Mouse (Mus musculus): Measurements from ENCODE around the gene Fbxo5.

The Fbxo5 gene

GRCm38 (mm10) chr10:5805243-5805730 is at the start of gene Fbxo5:
Fbxo5 (minus strand) TSS chr10:5805600.
- ChIA-PET POLR2A (interaction anchor here (0.6 to 16.1 kb wide), 48 partner anchors 8 to 1952 kb away, joined by 3 to 737 read pairs (median 4); partner anchors contain the start of genes Mtrf1l (in 4 of the 4), Katna1 (in 2 of the 4), Armt1 (in 1 of the 4) and Rgs17 (in 1 of the 4)), CTCF (interaction anchor here in 3 of 4 experiments (0.5 to 7.6 kb wide), 13 partner anchors 9 to 1812 kb away, joined by 3 to 105 read pairs (median 3); partner anchors contain the start of gene Mtrf1l (in 3 of the 3))

GRCm38 (mm10) chr10:5853290-5853868 is 48.0 kb upstream of the Fbxo5 start:
- CTCF ChIA-PET = interaction anchor here in 1 of 4 experiments (0.7 kb wide), 1 partner anchor 51 kb away, joined by 3 read pairs; no protein-coding TSS in a partner anchor

GRCm38 (mm10) chr10:5846939-5847338 is 41.5 kb upstream of the Fbxo5 start:
- POLR2A ChIA-PET = no interaction called here
- CTCF ChIA-PET = interaction anchor here in 2 of 4 experiments (0.6 to 1.0 kb wide), 4 partner anchors 23 to 1035 kb away, joined by 3 to 4 read pairs (median 4); no protein-coding TSS in a partner anchor

More at GRCm38 (mm10) chr10:5853290-5853868, 48.0 kb upstream of the Fbxo5 start:
- POLR2A ChIA-PET = interaction anchor here in 3 of 4 experiments (0.7 to 1.2 kb wide), 3 partner anchors 29 to 516 kb away, joined by 3 to 5 read pairs (median 3); partner anchors contain the start of gene Mtrf1l (in 1 of the 3)

GRCm38 (mm10) chr10:5841369-5841768 is 36.0 kb upstream of the Fbxo5 start:
- CTCF ChIA-PET = no interaction called here
- POLR2A ChIA-PET = no interaction called here

- CTCF ChIA-PET = no interaction called here
- POLR2A ChIA-PET = interaction anchor here in 2 of 4 experiments (10.4 to 15.5 kb wide), 2 partner anchors 20 to 26 kb away, joined by 599 to 737 read pairs; partner anchors contain the start of gene Fbxo5 (in 2 of the 2)
Measured at GRCm38 (mm10) chr10:5826336-5827025, 21.1 kb upstream of the Fbxo5 start.

- ChIA-PET CTCF (interaction anchor here in 3 of 4 experiments (0.8 to 5.1 kb wide), 12 partner anchors 9 to 248 kb away, joined by 3 to 105 read pairs (median 4); partner anchors contain the start of gene Fbxo5 (in 2 of the 3)), POLR2A (interaction anchor here (0.6 to 15.5 kb wide), 19 partner anchors 9 to 1438 kb away, joined by 3 to 737 read pairs (median 11); partner anchors contain the start of genes Fbxo5 (in 4 of the 4), Armt1 (in 1 of the 4) and Rmnd1 (in 1 of the 4))
Measured at GRCm38 (mm10) chr10:5824779-5825178, 19.4 kb upstream of the Fbxo5 start.

GRCm38 (mm10) chr10:5823740-5824491 is 18.5 kb upstream of the Fbxo5 start, which contains the start of gene Mtrf1l:
Mtrf1l (minus strand) TSS chr10:5823910.
- POLR2A ChIA-PET = interaction anchor here (0.5 to 15.5 kb wide), 41 partner anchors 9 to 1580 kb away, joined by 3 to 737 read pairs (median 4); partner anchors contain the start of genes Fbxo5 (in 4 of the 4), Armt1 (in 1 of the 4) and Rmnd1 (in 1 of the 4)
- CTCF ChIA-PET = interaction anchor here (0.6 to 5.1 kb wide), 25 partner anchors 8 to 247 kb away, joined by 3 to 105 read pairs (median 3); partner anchors contain the start of gene Fbxo5 (in 3 of the 4)

GRCm38 (mm10) chr10:5823291-5823739 is 17.9 kb upstream of the Fbxo5 start:
- CTCF ChIA-PET = interaction anchor here (0.6 to 5.1 kb wide), 13 partner anchors 8 to 247 kb away, joined by 3 to 105 read pairs (median 5); partner anchors contain the start of gene Fbxo5 (in 3 of the 4)
- POLR2A ChIA-PET = interaction anchor here (0.8 to 15.5 kb wide), 23 partner anchors 9 to 1579 kb away, joined by 3 to 737 read pairs (median 9); partner anchors contain the start of genes Fbxo5 (in 4 of the 4), Armt1 (in 1 of the 4) and Rmnd1 (in 1 of the 4)

- ChIA-PET POLR2A (interaction anchor here (1.2 to 15.5 kb wide), 5 partner anchors 9 to 18 kb away, joined by 3 to 737 read pairs (median 12); partner anchors contain the start of gene Fbxo5 (in 4 of the 4)), CTCF (no interaction called here)
Measured at GRCm38 (mm10) chr10:5818772-5819171, 13.4 kb upstream of the Fbxo5 start.

GRCm38 (mm10) chr10:5815968-5816367 is 10.6 kb upstream of the Fbxo5 start:
- ChIA-PET POLR2A (interaction anchor here (0.6 to 15.5 kb wide), 5 partner anchors 8 to 14 kb away, joined by 3 to 599 read pairs (median 9); partner anchors contain the start of genes Fbxo5 (in 3 of the 4) and Mtrf1l (in 1 of the 4)), CTCF (interaction anchor here in 3 of 4 experiments (0.6 to 1.9 kb wide), 5 partner anchors 8 to 195 kb away, joined by 3 to 5 read pairs (median 3); partner anchors contain the start of genes Fbxo5 (in 1 of the 3) and Mtrf1l (in 1 of the 3))

- POLR2A ChIA-PET = interaction anchor here (0.7 to 15.5 kb wide), 9 partner anchors 8 to 19 kb away, joined by 3 to 599 read pairs (median 10); partner anchors contain the start of genes Mtrf1l (in 3 of the 4) and Fbxo5 (in 2 of the 4)
- CTCF ChIA-PET = interaction anchor here in 1 of 4 experiments (0.5 to 2.0 kb wide), 2 partner anchors 10 to 1345 kb away, joined by 3 to 5 read pairs; partner anchors contain the start of gene Mtrf1l
Measured at GRCm38 (mm10) chr10:5813724-5814123, 8.3 kb upstream of the Fbxo5 start.

- CTCF ChIA-PET = interaction anchor here in 2 of 4 experiments (0.6 to 7.6 kb wide), 3 partner anchors 12 to 1935 kb away, joined by 4 to 105 read pairs (median 4); partner anchors contain the start of gene Mtrf1l (in 1 of the 2)
- POLR2A ChIA-PET = interaction anchor here (0.5 to 16.1 kb wide), 6 partner anchors 13 to 1612 kb away, joined by 3 to 737 read pairs (median 134); partner anchors contain the start of gene Mtrf1l (in 3 of the 4)
Measured at GRCm38 (mm10) chr10:5807683-5808082, 2.3 kb upstream of the Fbxo5 start.

GRCm38 (mm10) chr10:5806996-5807395 is 1.6 kb upstream of the Fbxo5 start:
- POLR2A ChIA-PET = interaction anchor here in 3 of 4 experiments (0.6 to 16.1 kb wide), 14 partner anchors 8 to 247 kb away, joined by 3 to 737 read pairs (median 24); partner anchors contain the start of gene Mtrf1l (in 3 of the 3)

GRCm38 (mm10) chr10:5806416-5806815 is 1.0 kb upstream of the Fbxo5 start:
- CTCF ChIA-PET = interaction anchor here in 2 of 4 experiments (0.9 to 7.6 kb wide), 6 partner anchors 9 to 207 kb away, joined by 3 to 105 read pairs (median 3); partner anchors contain the start of gene Mtrf1l (in 2 of the 2)
- POLR2A ChIA-PET = interaction anchor here (0.6 to 16.1 kb wide), 33 partner anchors 9 to 1920 kb away, joined by 3 to 737 read pairs (median 6); partner anchors contain the start of genes Mtrf1l (in 4 of the 4), Armt1 (in 1 of the 4), Katna1 (in 1 of the 4) and Rgs17 (in 1 of the 4)

More at GRCm38 (mm10) chr10:5806996-5807395, 1.6 kb upstream of the Fbxo5 start:
- CTCF ChIA-PET = interaction anchor here in 3 of 4 experiments (0.6 to 7.6 kb wide), 6 partner anchors 9 to 1934 kb away, joined by 3 to 105 read pairs (median 4); partner anchors contain the start of gene Mtrf1l (in 2 of the 3)

- ChIA-PET POLR2A (interaction anchor here (0.5 to 16.1 kb wide), 51 partner anchors 9 to 1953 kb away, joined by 3 to 737 read pairs (median 4); partner anchors contain the start of genes Mtrf1l (in 4 of the 4), Katna1 (in 2 of the 4), Armt1 (in 1 of the 4) and Rgs17 (in 1 of the 4)), CTCF (interaction anchor here in 3 of 4 experiments (0.5 to 7.6 kb wide), 13 partner anchors 9 to 1812 kb away, joined by 3 to 105 read pairs (median 3); partner anchors contain the start of gene Mtrf1l (in 3 of the 3))
Measured at GRCm38 (mm10) chr10:5805731-5806307, 419 bp upstream of the Fbxo5 start.

Data from embryonic stem cell, embryonic (primary cell).